ENCODE assay signal across 14 mouse cellular contexts in genomic region chr12:31294996-31295395, GRCm38 (mm10). TPM values are rescaled to one million over a fixed set of nuclear protein-coding genes. Genes with fewer than 3 reads are reported as not detected.
DNase-seq lines count a peak whose midpoint lies in the region; ATAC-seq and TF ChIP-seq lines count a peak whose summit lies in the region.
"Had no signal": no experiment of that assay in that cellular context is flagged by ENCODE, and none has a peak within 500 bp of the region (broad histone marks: within the 10 kb centered on the region; RNA-seq: fewer than 3 reads in every experiment).

No protein-coding gene starts in this region.

- no peak for DNase-seq in intestine, embryonic 14.5 days (ENCODE audit: low spot score)
- DNase-seq in midbrain, embryonic 11.5 days (ENCODE audit: low spot score, missing footprints) = peak; percentile 65
- DNase-seq in midbrain, postnatal 0 days (ENCODE audit: low spot score) = no peak
- no peak for DNase-seq in cerebellum, postnatal 36 days
- DNase-seq: adrenal gland, adult 8-10 months; right cerebral cortex, postnatal 25 days had no signal

- 51% methylated on average over 11 of the region's 11 CpGs for WGBS in intestine, embryonic 14.5 days
- 56% methylated on average over 11 of the region's 11 CpGs for WGBS in intestine, postnatal 0 days
- WGBS in midbrain, embryonic 11.5 days = 82% methylated on average over 11 of the region's 11 CpGs
- WGBS in midbrain, postnatal 0 days = 82% methylated on average over 11 of the region's 11 CpGs
- WGBS in limb, embryonic 15.5 days = 37% methylated on average over 11 of the region's 11 CpGs

- H3K4me1 ChIP-seq in intestine, embryonic 14.5 days (replicated peaks; ENCODE audit: control insufficient read depth, insufficient read depth, low read length) = peaks cover 16% of the 10 kb centered on the region
- H3K4me1 ChIP-seq in intestine, postnatal 0 days (replicated peaks; ENCODE audit: control insufficient read depth, insufficient read depth, low read length) = 0 out of 2 replicates have a peak, but pooled peaks cover 7% of the 10 kb centered on the region
- no peaks in the 10 kb centered on the region for H3K4me1 ChIP-seq in midbrain, embryonic 11.5 days (ENCODE audit: control insufficient read depth, insufficient read depth, low read length)
- H3K4me1 ChIP-seq in midbrain, postnatal 0 days (ENCODE audit: insufficient read depth, low read length) = no peaks in the 10 kb centered on the region
- H3K4me1 ChIP-seq in limb, embryonic 15.5 days = peaks cover 14% of the 10 kb centered on the region
- H3K4me1 ChIP-seq: hindbrain, embryonic 12.5 days had no signal

- no peak for TF ChIP-seq CTCF in intestine, postnatal 0 days (IDR thresholded peaks at IDR 0.05; ENCODE audit: low read depth)
- TF ChIP-seq CTCF in midbrain, postnatal 0 days (IDR thresholded peaks at IDR 0.05) = no peak

- H3K27ac ChIP-seq in intestine, embryonic 14.5 days (ENCODE audit: low read depth) = peak overlapping the region; percentile 40; the same call in 1 of the 2 replicates
- no peak overlapping the region for H3K27ac ChIP-seq in intestine, postnatal 0 days (ENCODE audit: low read depth, low read length)
- no peak overlapping the region for H3K27ac ChIP-seq in midbrain, embryonic 11.5 days (ENCODE audit: low read depth, low read length)
- no peak overlapping the region for H3K27ac ChIP-seq in midbrain, postnatal 0 days (ENCODE audit: low read depth, low read length)
- H3K27ac ChIP-seq in limb, embryonic 15.5 days = peak overlapping the region; percentile 47; the same call in 1 of the 2 replicates
- H3K27ac ChIP-seq: hindbrain, embryonic 12.5 days; macrophage; neural tube, embryonic 15.5 days had no signal

- H3K9me3 ChIP-seq in intestine, embryonic 14.5 days (ENCODE audit: control insufficient read depth, low read length) = no peaks in the 10 kb centered on the region
- no peaks in the 10 kb centered on the region for H3K9me3 ChIP-seq in intestine, postnatal 0 days (ENCODE audit: control insufficient read depth)
- H3K9me3 ChIP-seq in midbrain, embryonic 11.5 days (ENCODE audit: control insufficient read depth, low read length) = no peaks in the 10 kb centered on the region
- H3K9me3 ChIP-seq in midbrain, postnatal 0 days (ENCODE audit: low read length) = no peaks in the 10 kb centered on the region
- H3K9me3 ChIP-seq in limb, embryonic 15.5 days = no peaks in the 10 kb centered on the region
- H3K9me3 ChIP-seq: hindbrain, embryonic 12.5 days; neural tube, embryonic 15.5 days had no signal

- 0 out of 2 replicates have a peak, but pooled peaks have one; percentile 15 for ATAC-seq in intestine, embryonic 14.5 days (replicated peaks; ENCODE audit: low FRiP score, low TSS enrichment, low read depth)
- no peak for ATAC-seq in intestine, postnatal 0 days
- no peak for ATAC-seq in midbrain, embryonic 11.5 days (ENCODE audit: low FRiP score)
- no peak for ATAC-seq in midbrain, postnatal 0 days (ENCODE audit: low FRiP score)
- ATAC-seq in limb, embryonic 15.5 days (ENCODE audit: insufficient number of reproducible peaks, low FRiP score, low TSS enrichment, low read depth) = no peak
- ATAC-seq in inflammation-experienced regulatory T-cells, adult 6 months = no peak

- peaks cover 87% of the 10 kb centered on the region for H3K36me3 ChIP-seq in intestine, embryonic 14.5 days (ENCODE audit: control insufficient read depth, insufficient read depth, low read length)
- H3K36me3 ChIP-seq in intestine, postnatal 0 days (ENCODE audit: control insufficient read depth, insufficient read depth) = peaks cover 22% of the 10 kb centered on the region
- no peaks in the 10 kb centered on the region for H3K36me3 ChIP-seq in midbrain, embryonic 11.5 days (ENCODE audit: control insufficient read depth, insufficient read depth, low read length)
- H3K36me3 ChIP-seq in midbrain, postnatal 0 days (ENCODE audit: insufficient read depth, low read length) = no peaks in the 10 kb centered on the region; the same call in 1 of the 2 replicates
- H3K36me3 ChIP-seq in limb, embryonic 15.5 days = peaks cover 34% of the 10 kb centered on the region
- H3K36me3 ChIP-seq: hindbrain, embryonic 12.5 days; neural tube, embryonic 15.5 days had no signal

- H3K4me2 ChIP-seq in intestine, embryonic 14.5 days (ENCODE audit: low read length) = peak overlapping the region; percentile 17
- no peak overlapping the region; the same call in 1 of the 2 replicates for H3K4me2 ChIP-seq in intestine, postnatal 0 days (replicated peaks; ENCODE audit: low read depth)
- no peak overlapping the region for H3K4me2 ChIP-seq in midbrain, embryonic 11.5 days
- H3K4me2 ChIP-seq in midbrain, postnatal 0 days (ENCODE audit: low read depth, low read length, poor library complexity, severe bottlenecking) = no peak overlapping the region
- no peak overlapping the region for H3K4me2 ChIP-seq in limb, embryonic 15.5 days
- H3K4me2 ChIP-seq: hindbrain, embryonic 12.5 days; neural tube, embryonic 15.5 days had no signal

- H3K4me3 ChIP-seq in intestine, embryonic 14.5 days (ENCODE audit: low read depth, low read length) = no peak overlapping the region
- H3K4me3 ChIP-seq in intestine, postnatal 0 days (ENCODE audit: low read depth, low read length) = no peak overlapping the region
- no peak overlapping the region for H3K4me3 ChIP-seq in midbrain, embryonic 11.5 days (ENCODE audit: low read depth, low read length)
- no peak overlapping the region for H3K4me3 ChIP-seq in midbrain, postnatal 0 days (ENCODE audit: low read depth, low read length)
- H3K4me3 ChIP-seq in limb, embryonic 15.5 days = no peak overlapping the region
- H3K4me3 ChIP-seq: hindbrain, embryonic 12.5 days; neural tube, embryonic 15.5 days had no signal

- H3K27me3 ChIP-seq in intestine, embryonic 14.5 days (replicated peaks; ENCODE audit: control insufficient read depth, insufficient read depth, low read length) = no peaks in the 10 kb centered on the region
- no peaks in the 10 kb centered on the region for H3K27me3 ChIP-seq in intestine, postnatal 0 days (replicated peaks; ENCODE audit: control insufficient read depth, insufficient read depth, low read length)
- H3K27me3 ChIP-seq in midbrain, embryonic 11.5 days (ENCODE audit: control insufficient read depth, insufficient read depth, low read length) = no peaks in the 10 kb centered on the region
- H3K27me3 ChIP-seq in midbrain, postnatal 0 days (ENCODE audit: insufficient read depth, low read length) = no peaks in the 10 kb centered on the region
- H3K27me3 ChIP-seq in limb, embryonic 15.5 days = no peaks in the 10 kb centered on the region
- H3K27me3 ChIP-seq: hindbrain, embryonic 12.5 days; neural tube, embryonic 15.5 days had no signal

- H3K9ac ChIP-seq in intestine, embryonic 14.5 days (ENCODE audit: low read length) = no peak overlapping the region
- H3K9ac ChIP-seq in intestine, postnatal 0 days (ENCODE audit: low read depth, low read length) = no peak overlapping the region
- H3K9ac ChIP-seq in midbrain, embryonic 11.5 days (ENCODE audit: low read length) = no peak overlapping the region
- no peak overlapping the region for H3K9ac ChIP-seq in midbrain, postnatal 0 days (replicated peaks; ENCODE audit: low read length, poor library complexity, severe bottlenecking)
- H3K9ac ChIP-seq in limb, embryonic 15.5 days = no peak overlapping the region
- H3K9ac ChIP-seq: hindbrain, embryonic 12.5 days; neural tube, embryonic 15.5 days had no signal

RNA-seq across cellular contexts. Expression of gene Lamb1, which starts 30.0 kb away (rescaled TPM):
- polyA plus RNA-seq in intestine, embryonic 14.5 days (2014; fragmentation: Nextera tagmentation; extraction: Ambion mirVana) = 96.3 and 102 TPM in 2 replicates
- 25.8 and 27.5 TPM in 2 replicates for polyA plus RNA-seq in intestine, postnatal 0 days (2015; fragmentation: Nextera tagmentation; extraction: Ambion mirVana)
- 17.3 and 18.5 TPM in 2 replicates for polyA plus RNA-seq in midbrain, embryonic 11.5 days (2014; fragmentation: Nextera tagmentation; extraction: Ambion mirVana)
- 19.5 and 24.6 TPM in 2 replicates for total RNA-seq in midbrain, postnatal 0 days (2014; rRNA removed)
- 7.6 and 8.1 TPM in 2 replicates for polyA plus RNA-seq in midbrain, postnatal 0 days (2015; fragmentation: Nextera tagmentation; extraction: Ambion mirVana)
- 68.1 and 71.0 TPM in 2 replicates for polyA plus RNA-seq in limb, embryonic 15.5 days (2015; fragmentation: Nextera tagmentation; extraction: Ambion mirVana)
- polyA plus RNA-seq in inflammation-experienced regulatory T-cells, adult 6 months (2017; shearing (Covaris generic)) = not detected

RNA-seq across cellular contexts. Expression of gene Gm6993, which starts 54.4 kb away (rescaled TPM):
- not detected in 2 replicates for polyA plus RNA-seq in intestine, embryonic 14.5 days (2014; fragmentation: Nextera tagmentation; extraction: Ambion mirVana)
- polyA plus RNA-seq in intestine, postnatal 0 days (2015; fragmentation: Nextera tagmentation; extraction: Ambion mirVana) = not detected in 2 replicates
- not detected in 2 replicates for polyA plus RNA-seq in midbrain, embryonic 11.5 days (2014; fragmentation: Nextera tagmentation; extraction: Ambion mirVana)
- total RNA-seq in midbrain, postnatal 0 days (2014; rRNA removed) = not detected in 2 replicates
- polyA plus RNA-seq in midbrain, postnatal 0 days (2015; fragmentation: Nextera tagmentation; extraction: Ambion mirVana) = not detected in 2 replicates
- polyA plus RNA-seq in limb, embryonic 15.5 days (2015; fragmentation: Nextera tagmentation; extraction: Ambion mirVana) = not detected in 2 replicates
- not detected for polyA plus RNA-seq in inflammation-experienced regulatory T-cells, adult 6 months (2017; shearing (Covaris generic))
- total RNA-seq: adrenal gland, adult 8-10 months; gastrocnemius, adult 18-20 months had no signal
- polyA plus RNA-seq: forebrain, embryonic 11.5 days; hindbrain, embryonic 12.5 days; macrophage; neural tube, embryonic 15.5 days had no signal

RNA-seq across cellular contexts. Expression of gene Dld, which starts 56.3 kb away (rescaled TPM):
- polyA plus RNA-seq in intestine, embryonic 14.5 days (2014; fragmentation: Nextera tagmentation; extraction: Ambion mirVana) = 128 and 134 TPM in 2 replicates
- polyA plus RNA-seq in intestine, postnatal 0 days (2015; fragmentation: Nextera tagmentation; extraction: Ambion mirVana) = 115 and 124 TPM in 2 replicates
- polyA plus RNA-seq in midbrain, embryonic 11.5 days (2014; fragmentation: Nextera tagmentation; extraction: Ambion mirVana) = 159 and 186 TPM in 2 replicates
- 41.0 and 62.3 TPM in 2 replicates for total RNA-seq in midbrain, postnatal 0 days (2014; rRNA removed)
- 113 and 122 TPM in 2 replicates for polyA plus RNA-seq in midbrain, postnatal 0 days (2015; fragmentation: Nextera tagmentation; extraction: Ambion mirVana)
- 119 and 123 TPM in 2 replicates for polyA plus RNA-seq in limb, embryonic 15.5 days (2015; fragmentation: Nextera tagmentation; extraction: Ambion mirVana)
- 100 to 1,000 TPM in 1 of 3 experiments, 10 to 100 TPM in 2; 92.6 to 105 (median 93.2) TPM for polyA plus RNA-seq in inflammation-experienced regulatory T-cells, adult 6 months (2017; shearing (Covaris generic))

Comparison
In these comparisons a context has a peak if more than half of its experiments do, and no peak if none do; other contexts are left out.
1. H3K27ac ChIP-seq: peak in intestine, embryonic 14.5 days (single experiment) and limb, embryonic 15.5 days (single experiment); none in intestine, postnatal 0 days (single experiment), midbrain, embryonic 11.5 days (single experiment) and midbrain, postnatal 0 days (single experiment).